Mouse (Mus musculus) kidney, embryonic 15.5 days (tissue): ENCODE results near the gene Smyd1. TPM values are rescaled to one million over a fixed set of nuclear protein-coding genes. Genes with fewer than 3 reads are reported as not detected.
A peak's percentile ranks its signal among the peaks of the same experiment; 100 is the strongest.

Experiments
- ATAC-seq: fragments of 200-750 bp; cut with Nextera tagmentation; replicated peaks from 2 replicates; pipeline ENCODE4 v1.8.0; 2017; ENCODE audit warnings: moderate TSS enrichment; ENCODE audit not compliant: low FRiP score
- H3K27ac ChIP-seq: fragments of 300-500 bp; sonication (generic); 2 replicates; pipeline ENCODE4 v1.5.1; 2015; ENCODE audit warnings: mild to moderate bottlenecking, inconsistent platforms
- H3K27me3 ChIP-seq: fragments of 300-500 bp; sonication (generic); 2 replicates; pipeline ENCODE4 v1.6.1; 2015; ENCODE audit warnings: inconsistent platforms
- H3K36me3 ChIP-seq: fragments of 300-500 bp; sonication (generic); 2 replicates; pipeline ENCODE4 v1.6.1; 2015; ENCODE audit warnings: inconsistent platforms
- H3K4me1 ChIP-seq: fragments of 300-500 bp; sonication (generic); 2 replicates; pipeline ENCODE4 v1.6.1; 2015; ENCODE audit warnings: inconsistent platforms
- H3K4me2 ChIP-seq: fragments of 300-500 bp; sonication (generic); 2 replicates; pipeline ENCODE4 v1.6.1; 2015; ENCODE audit warnings: moderate library complexity, mild to moderate bottlenecking, inconsistent platforms
- H3K4me3 ChIP-seq: fragments of 300-500 bp; sonication (generic); replicated peaks from 2 replicates; pipeline ENCODE4 v1.5.1; 2015; ENCODE audit warnings: mild to moderate bottlenecking, inconsistent platforms
- H3K9ac ChIP-seq: fragments of 300-500 bp; sonication (generic); 2 replicates; pipeline ENCODE4 v1.6.1; 2015; ENCODE audit warnings: mild to moderate bottlenecking, inconsistent platforms
- H3K9me3 ChIP-seq: fragments of 300-500 bp; sonication (generic); replicated peaks from 2 replicates; pipeline ENCODE4 v1.6.1; 2016; ENCODE audit warnings: inconsistent platforms
- WGBS: fragments of 180-500 bp; shearing (Covaris S2); methylation state at CpG from one replicate; pipeline ENCODE4 v1.1.7; 2015; ENCODE audit warnings: mixed read lengths; 5-methylcytosine and 5-hydroxymethylcytosine counted together
- polyA plus RNA-seq: library from polyadenylated mRNA; unstranded; fragments of >200 nt; fragmentation: Nextera tagmentation; extraction: Ambion mirVana; gene quantifications from 2 replicates; pipeline ENCODE4 v1.2.1, GENCODE M21; 2015

The Smyd1 gene
- polyA plus RNA-seq, 1 experiment from 2014 or later: 0.82 TPM

GRCm38 (mm10) chr6:71224184-71224943 is 97.7 kb downstream of the Smyd1 start:
- Histone ChIP-seq H3K27me3 (no peaks in the 10 kb centered on the region), H3K9me3 (no peaks in the 10 kb centered on the region), H3K4me1 (peaks cover 19% of the 10 kb centered on the region), H3K27ac (no peak overlapping the region), H3K9ac (no peak overlapping the region), H3K4me2 (no peak overlapping the region), H3K36me3 (no peaks in the 10 kb centered on the region), H3K4me3 (no peak overlapping the region)
- WGBS: 41% methylated on average over 3 of the region's 3 CpGs
- peak; percentile 71; the same call in 1 of the 2 replicates for ATAC-seq

GRCm38 (mm10) chr6:71221501-71221900 is 100.5 kb downstream of the Smyd1 start:
- no peak overlapping the region for H3K9ac ChIP-seq
- WGBS: 83% methylated on average over 4 of the region's 4 CpGs

GRCm38 (mm10) chr6:71212471-71212870 is 109.6 kb downstream of the Smyd1 start:
- Histone ChIP-seq H3K9me3 (no peaks in the 10 kb centered on the region), H3K9ac (no peak overlapping the region), H3K4me2 (no peak overlapping the region), H3K27ac (no peak overlapping the region), H3K27me3 (no peaks in the 10 kb centered on the region), H3K36me3 (no peaks in the 10 kb centered on the region), H3K4me1 (no peaks in the 10 kb centered on the region), H3K4me3 (no peak overlapping the region)
- no peak for ATAC-seq
- WGBS: 98% methylated on average over 3 of the region's 3 CpGs

More at GRCm38 (mm10) chr6:71221501-71221900, 100.5 kb downstream of the Smyd1 start:
- Histone ChIP-seq H3K27me3 (no peaks in the 10 kb centered on the region), H3K36me3 (no peaks in the 10 kb centered on the region), H3K4me1 (peaks cover 7% of the 10 kb centered on the region), H3K9me3 (no peaks in the 10 kb centered on the region), H3K4me2 (no peak overlapping the region), H3K4me3 (no peak overlapping the region), H3K27ac (no peak overlapping the region)
- no peak for ATAC-seq

- no peak overlapping the region for H3K27ac ChIP-seq
- H3K4me3 ChIP-seq: no peak overlapping the region
- WGBS: 70% methylated on average over 7 of the region's 7 CpGs
- no peaks in the 10 kb centered on the region for H3K4me1 ChIP-seq
- no peak for ATAC-seq
- no peak overlapping the region for H3K4me2 ChIP-seq
- no peaks in the 10 kb centered on the region for H3K27me3 ChIP-seq
- H3K9me3 ChIP-seq: no peaks in the 10 kb centered on the region
- H3K36me3 ChIP-seq: no peaks in the 10 kb centered on the region
- no peak overlapping the region for H3K9ac ChIP-seq
Observed at GRCm38 (mm10) chr6:71211917-71212316, 110.1 kb downstream of the Smyd1 start.

GRCm38 (mm10) chr6:71208691-71209090 is 113.3 kb downstream of the Smyd1 start:
- 64% methylated on average over 2 of the region's 2 CpGs for WGBS

GRCm38 (mm10) chr6:71204166-71204565 is 117.9 kb downstream of the Smyd1 start:
- no peak overlapping the region for H3K27ac ChIP-seq
- no peaks in the 10 kb centered on the region for H3K4me1 ChIP-seq
- WGBS: 77% methylated on average over 8 of the region's 8 CpGs
- H3K9ac ChIP-seq: no peak overlapping the region
- no peaks in the 10 kb centered on the region for H3K27me3 ChIP-seq
- no peaks in the 10 kb centered on the region for H3K36me3 ChIP-seq
- no peaks in the 10 kb centered on the region for H3K9me3 ChIP-seq
- no peak for ATAC-seq
- H3K4me2 ChIP-seq: no peak overlapping the region
- no peak overlapping the region for H3K4me3 ChIP-seq

More at GRCm38 (mm10) chr6:71208691-71209090, 113.3 kb downstream of the Smyd1 start:
- Histone ChIP-seq H3K4me3 (no peak overlapping the region), H3K4me1 (no peaks in the 10 kb centered on the region), H3K27me3 (no peaks in the 10 kb centered on the region), H3K9ac (no peak overlapping the region), H3K27ac (no peak overlapping the region), H3K4me2 (no peak overlapping the region), H3K9me3 (no peaks in the 10 kb centered on the region), H3K36me3 (no peaks in the 10 kb centered on the region)
- no peak for ATAC-seq

- H3K9me3 ChIP-seq: no peaks in the 10 kb centered on the region
- no peaks in the 10 kb centered on the region for H3K36me3 ChIP-seq
- no peak overlapping the region for H3K4me2 ChIP-seq
- WGBS: 69% methylated on average over 5 of the region's 5 CpGs
- H3K27ac ChIP-seq: no peak overlapping the region
- no peak overlapping the region for H3K4me3 ChIP-seq
- ATAC-seq: no peak
- no peak overlapping the region for H3K9ac ChIP-seq
- no peaks in the 10 kb centered on the region for H3K4me1 ChIP-seq
- no peaks in the 10 kb centered on the region for H3K27me3 ChIP-seq
Observed at GRCm38 (mm10) chr6:71203674-71204073, 118.4 kb downstream of the Smyd1 start.

GRCm38 (mm10) chr6:71201925-71202324 is 120.1 kb downstream of the Smyd1 start:
- WGBS: 67% methylated on average over 5 of the region's 5 CpGs
- Histone ChIP-seq H3K4me3 (no peak overlapping the region), H3K36me3 (no peaks in the 10 kb centered on the region), H3K9ac (no peak overlapping the region), H3K4me1 (no peaks in the 10 kb centered on the region), H3K9me3 (no peaks in the 10 kb centered on the region), H3K27ac (no peak overlapping the region), H3K4me2 (no peak overlapping the region), H3K27me3 (no peaks in the 10 kb centered on the region)
- ATAC-seq: no peak

- WGBS: 79% methylated on average over 4 of the region's 4 CpGs
- H3K9me3 ChIP-seq: no peaks in the 10 kb centered on the region
- H3K4me2 ChIP-seq: no peak within 1 kb of the TSS
- no peak within 1 kb of the TSS for H3K27ac ChIP-seq
- no peak within 1 kb of the TSS for H3K9ac ChIP-seq
- H3K4me1 ChIP-seq: no peaks in the 10 kb centered on the region
- no peak within 1 kb of the TSS for H3K4me3 ChIP-seq
- H3K36me3 ChIP-seq: no peaks in the 10 kb centered on the region
- no peaks in the 10 kb centered on the region for H3K27me3 ChIP-seq
- no peak for ATAC-seq
Observed at GRCm38 (mm10) chr6:71199612-71200011, 122.4 kb downstream of the Smyd1 start, which contains the start of gene Fabp1. Fabp1 (plus strand) TSS chr6:71199827.

GRCm38 (mm10) chr6:71197636-71198535 is 124.1 kb downstream of the Smyd1 start:
- Histone ChIP-seq H3K4me2 (no peak overlapping the region), H3K27me3 (no peaks in the 10 kb centered on the region), H3K4me1 (no peaks in the 10 kb centered on the region), H3K9me3 (no peaks in the 10 kb centered on the region), H3K27ac (no peak overlapping the region), H3K9ac (no peak overlapping the region), H3K36me3 (no peaks in the 10 kb centered on the region), H3K4me3 (no peak overlapping the region)
- 83% methylated on average over 13 of the region's 13 CpGs for WGBS
- no peak for ATAC-seq

GRCm38 (mm10) chr6:71196107-71196506 is 125.9 kb downstream of the Smyd1 start:
- Histone ChIP-seq H3K4me1 (no peaks in the 10 kb centered on the region), H3K36me3 (no peaks in the 10 kb centered on the region), H3K9me3 (no peaks in the 10 kb centered on the region), H3K4me3 (no peak overlapping the region), H3K27me3 (no peaks in the 10 kb centered on the region), H3K4me2 (no peak overlapping the region), H3K9ac (no peak overlapping the region), H3K27ac (no peak overlapping the region)
- no peak for ATAC-seq

- ATAC-seq: no peak
- Histone ChIP-seq H3K4me3 (no peak overlapping the region), H3K36me3 (no peaks in the 10 kb centered on the region), H3K4me1 (no peaks in the 10 kb centered on the region), H3K9ac (no peak overlapping the region), H3K27ac (no peak overlapping the region), H3K27me3 (no peaks in the 10 kb centered on the region), H3K9me3 (no peaks in the 10 kb centered on the region), H3K4me2 (no peak overlapping the region)
- WGBS: 77% methylated on average over 6 of the region's 6 CpGs
Observed at GRCm38 (mm10) chr6:71193151-71193740, 128.8 kb downstream of the Smyd1 start.
